Mouse (Mus musculus) gastrocnemius, adult 8-10 months (tissue): ENCODE results near the gene Foxp3. TPM values are rescaled to one million over a fixed set of nuclear protein-coding genes. Genes with fewer than 3 reads are reported as not detected.

Experiments used
- DNase-seq, 2 experiments: peaks; one replicate each; pipeline ENCODE4 v3.0.0; 2022; ENCODE audit warnings: low spot score in 2 of 2
- total RNA-seq, 4 experiments: library from RNA; stranded (reverse); gene quantifications; 2 replicates each; pipeline ENCODE4 v1.2.4; 2022

Foxp3 gene
- total RNA-seq, 4 experiments from 2014 or later: 0.19 to 0.59 TPM; not detected in 2

DNA sequence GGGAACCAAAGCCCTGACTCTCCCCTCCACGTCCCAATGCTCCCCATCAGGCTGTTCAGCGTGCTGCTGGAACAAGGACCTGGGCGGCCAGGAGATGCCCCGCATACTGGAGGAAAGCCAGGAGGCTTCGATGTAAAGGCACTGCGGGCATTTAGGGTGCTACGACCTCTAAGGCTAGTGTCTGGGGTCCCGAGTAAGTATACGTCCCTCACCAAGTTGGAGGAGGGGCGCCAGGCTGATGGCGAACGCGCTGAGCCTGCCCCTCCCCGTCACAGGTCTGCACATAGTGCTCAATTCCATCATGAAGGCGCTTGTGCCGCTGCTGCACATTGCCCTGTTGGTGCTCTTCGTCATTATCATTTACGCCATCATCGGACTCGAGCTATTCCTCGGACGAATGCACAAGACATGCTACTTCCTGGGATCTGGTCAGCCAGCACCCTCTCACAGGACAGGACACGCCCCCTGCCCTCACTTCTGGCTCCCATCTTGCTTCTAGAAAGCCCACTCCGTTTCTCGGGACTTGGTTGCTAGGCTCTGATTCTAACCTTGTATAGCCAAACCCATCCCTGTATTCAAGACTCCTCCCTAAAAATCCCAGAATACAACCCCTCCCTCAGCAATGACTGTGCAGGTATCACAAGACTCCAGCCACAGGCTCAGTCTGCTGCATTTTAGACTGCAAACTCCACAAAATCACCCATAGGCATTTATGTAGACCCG, 37.3 kb downstream of the Foxp3 start:
- no peak for DNase-seq

DNA sequence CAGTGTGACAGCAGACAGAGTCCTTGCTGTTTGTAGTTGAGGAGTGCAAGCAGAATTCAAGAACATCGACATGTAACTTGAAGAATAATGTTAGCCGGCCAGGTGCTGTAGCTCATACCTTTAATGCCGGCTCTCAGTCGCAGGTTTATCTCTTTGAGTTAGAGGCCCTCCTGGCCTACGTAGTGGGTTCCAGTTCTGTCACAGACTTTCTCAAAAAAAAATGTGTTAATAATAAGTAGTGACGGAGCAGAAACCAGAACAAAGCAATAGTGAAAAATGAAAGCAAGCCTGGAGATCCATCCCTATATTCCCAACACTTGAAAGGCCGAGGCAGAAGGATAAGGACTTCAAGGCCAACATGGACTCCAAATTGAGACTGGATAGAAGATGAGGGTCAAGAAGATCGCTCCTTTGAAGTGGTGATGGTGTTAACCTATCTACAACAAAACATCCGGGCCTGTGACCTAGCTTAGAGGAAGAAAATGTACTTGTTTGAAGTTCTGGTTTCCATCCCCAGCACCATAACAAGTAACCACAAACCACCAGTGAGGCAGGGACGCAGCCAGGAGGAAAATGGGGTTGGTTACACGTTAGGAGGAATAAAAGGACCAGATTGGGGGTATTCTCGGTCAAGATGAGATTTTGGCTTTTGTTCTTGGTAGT, 44.6 kb downstream of the Foxp3 start:
- DNase-seq: no peak

DNA sequence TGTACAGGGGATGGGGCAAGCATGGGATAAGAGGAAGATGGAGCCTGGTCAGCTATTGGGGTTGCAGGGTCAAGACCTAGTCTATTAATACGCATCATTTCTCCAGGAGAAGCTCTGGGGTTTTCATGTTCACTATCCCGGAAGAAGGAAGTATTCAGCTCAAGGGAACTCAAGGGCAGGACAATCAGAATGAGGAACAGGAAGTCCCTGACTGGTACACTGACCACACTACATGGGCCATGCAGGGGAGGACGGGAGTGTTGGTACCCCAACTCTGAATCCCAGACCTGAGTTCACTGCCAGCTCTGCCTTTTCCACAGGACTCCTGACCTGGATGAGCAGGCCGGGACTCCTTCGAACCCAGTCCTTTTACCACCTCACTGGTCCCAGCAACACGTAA, 59.1 kb downstream of the Foxp3 start:
- DNase-seq: no peak

DNA sequence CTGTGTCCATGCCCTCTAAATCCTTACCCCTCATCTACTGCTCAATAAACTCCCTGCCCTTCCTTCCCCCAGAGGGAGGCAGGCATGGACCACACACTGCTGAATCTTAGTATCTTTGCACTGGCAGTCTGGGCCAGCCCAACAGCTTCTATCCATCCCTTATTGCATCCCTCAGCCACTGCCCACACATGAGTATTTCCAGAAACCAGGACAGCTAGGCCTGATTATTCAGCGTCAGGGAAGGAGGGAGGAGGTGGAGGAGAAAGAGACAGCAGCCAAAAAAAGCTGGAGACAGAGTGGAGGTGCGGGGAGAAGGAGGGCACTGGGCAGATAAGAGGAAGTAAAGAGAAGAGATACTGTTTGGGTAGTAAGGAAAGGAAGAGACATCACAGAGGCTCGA, 61.7 kb downstream of the Foxp3 start:
- DNase-seq: no peak

DNA sequence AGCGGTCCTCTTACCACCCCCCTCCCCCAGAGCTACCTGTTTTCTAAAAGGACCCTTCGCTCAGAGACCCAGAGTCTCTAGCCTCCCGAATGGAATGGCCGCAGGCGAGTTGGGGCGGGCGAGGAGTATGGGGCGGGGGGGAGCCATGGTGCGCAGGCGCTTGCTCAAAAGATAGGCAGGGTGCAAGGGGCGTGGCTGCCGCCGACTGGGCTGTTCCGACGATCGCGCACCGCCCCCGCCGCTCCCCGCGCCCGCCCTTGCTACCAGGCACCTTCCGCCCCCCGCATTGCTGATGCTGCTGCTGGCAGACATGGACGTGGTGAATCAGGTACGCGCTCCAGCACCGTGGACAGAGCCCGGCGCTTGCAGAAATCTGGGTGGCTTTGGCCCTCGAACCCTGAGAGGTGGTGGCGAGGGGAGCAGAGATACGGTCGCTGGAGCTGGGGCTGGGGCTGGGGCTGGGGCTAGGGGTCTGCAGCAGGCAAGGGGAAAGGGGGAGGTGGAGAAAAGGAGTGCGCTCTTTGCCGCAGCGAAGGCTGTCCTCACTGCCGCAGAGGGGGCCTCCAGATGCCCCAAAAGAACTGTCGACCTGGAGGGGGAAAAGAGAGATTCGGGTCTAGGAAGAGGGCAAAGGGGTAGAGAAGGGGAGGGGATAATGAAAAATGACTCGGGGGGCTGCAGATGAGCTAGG, 65.1 kb downstream of the Foxp3 start, which contains the start of gene Syp:
Syp (plus strand) TSS at position 71 of the 691 bp plus-strand sequence.
- peak; percentile 33 for DNase-seq

DNA sequence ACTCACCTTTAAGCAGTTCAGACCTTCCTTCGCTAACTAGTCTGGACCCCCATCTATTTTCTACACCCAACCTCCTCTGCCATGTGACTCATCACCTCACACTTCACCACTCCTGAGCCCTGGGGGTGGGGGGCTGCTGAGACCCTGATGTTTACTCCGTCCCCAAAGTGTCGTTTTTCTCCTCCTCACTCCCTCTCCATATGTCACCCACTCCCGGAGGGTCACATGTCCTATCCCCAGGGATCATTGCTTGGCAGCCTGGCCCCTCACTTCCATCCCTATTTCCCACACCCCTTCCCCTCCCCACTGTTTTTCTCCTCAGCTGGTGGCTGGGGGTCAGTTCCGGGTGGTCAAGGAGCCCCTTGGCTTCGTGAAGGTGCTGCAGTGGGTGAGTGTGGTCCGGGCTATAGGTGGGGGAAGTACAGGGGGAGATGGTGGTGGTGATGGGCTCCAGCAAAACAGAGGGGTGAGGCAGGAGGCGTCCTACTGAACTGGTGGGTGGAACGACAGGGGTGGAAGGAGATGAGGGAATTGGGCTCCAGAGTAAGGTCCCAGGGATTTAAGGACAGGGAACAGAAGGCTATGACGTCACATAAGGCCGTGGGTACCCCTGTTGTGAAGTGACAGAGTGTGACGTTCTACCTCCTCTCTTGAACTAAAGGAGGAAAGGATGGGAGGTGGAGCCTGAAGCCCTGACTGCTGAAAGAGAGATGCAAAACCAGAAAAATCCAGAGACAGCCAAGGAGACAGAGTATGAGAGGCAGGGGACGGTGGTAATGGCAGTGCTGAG, 66.3 kb downstream of the Foxp3 start:
- DNase-seq: no peak

DNA sequence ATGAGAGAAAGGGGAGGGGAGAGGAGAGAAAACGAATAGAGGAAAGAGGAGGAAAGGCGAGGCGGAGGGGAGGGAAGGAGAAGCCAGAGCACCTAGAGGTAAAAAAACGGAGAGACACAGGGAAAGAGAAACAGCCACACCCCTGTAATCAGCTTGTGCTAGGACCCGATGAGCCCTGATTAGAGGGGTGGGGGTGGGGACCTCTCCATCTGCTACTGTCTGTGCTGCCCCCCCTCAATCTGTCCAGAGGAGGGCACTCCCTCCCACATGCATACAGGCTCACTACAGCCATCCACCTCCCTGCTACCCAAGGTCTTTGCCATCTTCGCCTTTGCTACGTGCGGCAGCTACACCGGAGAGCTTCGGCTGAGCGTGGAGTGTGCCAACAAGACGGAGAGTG, 67.3 kb downstream of the Foxp3 start:
- DNase-seq: no peak

Other genes starting within 250 kb of the Foxp3 start
- under 1 TPM; 0.10 to 0.31 (median 0.21) TPM for gene Usp27x, start 197.8 kb upstream of the Foxp3 start, total RNA-seq
- 1 to 10 TPM; 2.4 to 4.7 (median 4.3) TPM for gene Ppp1r3f, start 639 bp downstream of the Foxp3 start, total RNA-seq
- gene Ccdc22, start 31.9 kb downstream of the Foxp3 start, total RNA-seq: 10 to 100 TPM; 10.1 to 13.8 (median 11.6) TPM
- gene Cacna1f, start 33.4 kb downstream of the Foxp3 start, total RNA-seq: not detected
- gene Syp, start 64.8 kb downstream of the Foxp3 start, total RNA-seq: 1 to 10 TPM in 3 of 4 experiments, under 1 TPM in 1; 0.73 to 4.3 (median 2.2) TPM
- gene Prickle3, start 83.6 kb downstream of the Foxp3 start, total RNA-seq: 10 to 100 TPM; 13.4 to 22.6 (median 17.0) TPM
- 10 to 100 TPM; 29.6 to 34.3 (median 33.3) TPM for gene Plp2, start 97.7 kb downstream of the Foxp3 start, total RNA-seq
- 10 to 100 TPM; 21.4 to 25.1 (median 22.7) TPM for gene Magix, start 107.6 kb downstream of the Foxp3 start, total RNA-seq
- gene Gpkow, start 123.5 kb downstream of the Foxp3 start, total RNA-seq: 10 to 100 TPM; 12.4 to 13.2 (median 12.7) TPM
- gene Wdr45, start 140.7 kb downstream of the Foxp3 start, total RNA-seq: 10 to 100 TPM; 34.5 to 41.8 (median 37.8) TPM
- gene Gm45208, start 148.6 kb downstream of the Foxp3 start, total RNA-seq: under 1 TPM in 1 of 4 experiments, not detected in 3; 0.83 TPM
- gene Praf2, start 154.8 kb downstream of the Foxp3 start, total RNA-seq: 1 to 10 TPM; 3.6 to 4.6 (median 3.7) TPM
- 1 to 10 TPM in 1 of 4 experiments, under 1 TPM in 2, not detected in 1; 0.34 to 1.1 (median 0.86) TPM for gene Ccdc120, start 177.3 kb downstream of the Foxp3 start, total RNA-seq
- gene Tfe3, start 188.9 kb downstream of the Foxp3 start, total RNA-seq: 1 to 10 TPM; 6.0 to 8.1 (median 7.6) TPM
- 10 to 100 TPM; 15.5 to 19.4 (median 16.1) TPM for gene Gripap1, start 216.1 kb downstream of the Foxp3 start, total RNA-seq
- under 1 TPM; 0.05 to 0.16 (median 0.12) TPM for gene Kcnd1, start 248.6 kb downstream of the Foxp3 start, total RNA-seq